In the genomic region with DNA sequence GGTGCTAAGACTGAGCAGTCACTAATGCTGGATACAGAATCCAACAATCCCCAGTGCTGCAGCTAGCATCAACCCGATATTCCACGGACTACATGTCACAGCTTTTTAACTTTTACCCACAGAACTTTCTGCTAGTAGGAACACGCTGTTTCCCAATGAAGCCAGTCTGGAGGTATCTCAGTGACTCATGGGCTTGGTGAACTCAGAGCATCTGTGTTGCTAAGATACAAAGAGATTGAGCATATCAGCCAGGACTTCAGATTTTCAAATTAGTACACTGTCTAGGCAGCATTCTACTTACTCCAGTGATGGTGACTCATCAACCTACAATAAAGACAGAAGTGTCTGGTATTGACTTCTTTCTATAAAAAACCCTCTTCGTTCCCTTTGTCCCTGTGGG, we compare ENCODE assay signal across 17 mouse cellular contexts.
DNase-seq lines count a peak whose midpoint lies in the region; ATAC-seq and TF ChIP-seq lines count a peak whose summit lies in the region.
"Had no signal": no experiment of that assay in that cellular context is flagged by ENCODE, and none has a peak within 500 bp of the region (broad histone marks: within the 10 kb centered on the region; RNA-seq: fewer than 3 reads in every experiment).

No protein-coding gene starts in this region.

- H3K4me2 ChIP-seq in forebrain, postnatal 0 days (ENCODE audit: low read depth), result no peak overlapping the region
- no peak overlapping the region for H3K4me2 ChIP-seq in intestine, embryonic 16.5 days (ENCODE audit: low read depth, low read length)
- H3K4me2 ChIP-seq: hindbrain, embryonic 15.5 days; lung, embryonic 14.5 days had no signal

- ATAC-seq in forebrain, postnatal 0 days, result peak; percentile 66
- no peak for ATAC-seq in intestine, embryonic 16.5 days
- ATAC-seq: forebrain, embryonic 14.5 days had no signal

- H3K9me3 ChIP-seq in forebrain, postnatal 0 days (ENCODE audit: low read length), result no peaks in the 10 kb centered on the region
- no peaks in the 10 kb centered on the region for H3K9me3 ChIP-seq in forebrain, embryonic 10.5 days
- no peaks in the 10 kb centered on the region for H3K9me3 ChIP-seq in intestine, embryonic 16.5 days (ENCODE audit: control insufficient read depth, low read length)
- H3K9me3 ChIP-seq: hindbrain, embryonic 15.5 days; megakaryocyte, embryonic 14.5 days had no signal

- H3K36me3 ChIP-seq in forebrain, postnatal 0 days (ENCODE audit: insufficient read depth), result no peaks in the 10 kb centered on the region
- no peaks in the 10 kb centered on the region for H3K36me3 ChIP-seq in forebrain, embryonic 10.5 days (replicated peaks)
- no peaks in the 10 kb centered on the region for H3K36me3 ChIP-seq in intestine, embryonic 16.5 days (ENCODE audit: control insufficient read depth, insufficient read depth, low read length)
- H3K36me3 ChIP-seq: hindbrain, embryonic 15.5 days had no signal

- no peak overlapping the region for H3K27ac ChIP-seq in forebrain, postnatal 0 days (ENCODE audit: low read depth, low read length)
- H3K27ac ChIP-seq in forebrain, embryonic 10.5 days, result no peak overlapping the region
- no peak overlapping the region for H3K27ac ChIP-seq in intestine, embryonic 16.5 days (ENCODE audit: low read length)
- H3K27ac ChIP-seq: hindbrain, embryonic 15.5 days; stomach, postnatal 0 days had no signal

- H3K27me3 ChIP-seq in forebrain, postnatal 0 days (ENCODE audit: insufficient read depth, low read length), result no peaks in the 10 kb centered on the region
- no peaks in the 10 kb centered on the region for H3K27me3 ChIP-seq in forebrain, embryonic 10.5 days (ENCODE audit: poor library complexity, severe bottlenecking)
- H3K27me3 ChIP-seq in intestine, embryonic 16.5 days (replicated peaks; ENCODE audit: control insufficient read depth, insufficient read depth, low read length), result no peaks in the 10 kb centered on the region
- H3K27me3 ChIP-seq: hindbrain, embryonic 15.5 days; megakaryocyte, embryonic 14.5 days had no signal

- H3K4me1 ChIP-seq in forebrain, postnatal 0 days (ENCODE audit: insufficient read depth), result no peaks in the 10 kb centered on the region
- H3K4me1 ChIP-seq in forebrain, embryonic 10.5 days, result no peaks in the 10 kb centered on the region
- H3K4me1 ChIP-seq in intestine, embryonic 16.5 days (ENCODE audit: control insufficient read depth, insufficient read depth, low read length), result no peaks in the 10 kb centered on the region
- H3K4me1 ChIP-seq: hindbrain, embryonic 15.5 days; megakaryocyte, embryonic 14.5 days had no signal

- no peak for TF ChIP-seq CTCF in forebrain, postnatal 0 days (IDR thresholded peaks at IDR 0.05; ENCODE audit: low read depth)

- WGBS in forebrain, postnatal 0 days, result 86% methylated on average over 4 of the region's 4 CpGs
- WGBS in forebrain, embryonic 10.5 days, result 86% methylated on average over 4 of the region's 4 CpGs
- WGBS in intestine, embryonic 16.5 days, result 83% methylated on average over 4 of the region's 4 CpGs

- no peak overlapping the region for H3K9ac ChIP-seq in forebrain, postnatal 0 days
- H3K9ac ChIP-seq in intestine, embryonic 16.5 days (ENCODE audit: low read depth, low read length), result no peak overlapping the region
- H3K9ac ChIP-seq: hindbrain, embryonic 15.5 days; lung, embryonic 14.5 days had no signal

- DNase-seq in forebrain, postnatal 0 days, result peak; percentile 4
- DNase-seq in forebrain, embryonic 10.5 days (ENCODE audit: extremely low spot score, low spot score), result no peak
- peak; percentile 41 to 48 for DNase-seq in right cerebral cortex, adult 2 months (ENCODE audit: low spot score in 2 of 2)
- DNase-seq in right cerebral cortex, postnatal 4 days, result no peak
- DNase-seq in layer of hippocampus, postnatal 14 days (ENCODE audit: low spot score in 2 of 2), result peak; percentile 4 to 63
- peak; percentile 30 for DNase-seq in skeletal muscle tissue, adult 2 months (ENCODE audit: low read depth, low spot score)
- DNase-seq in cerebellum, adult 11-12 months, result no peak
- DNase-seq: adrenal gland, postnatal 25 days; kidney, adult 8-10 months; liver; lung, embryonic 14.5 days; thymus, postnatal 4 days had no signal

- no peak overlapping the region for H3K4me3 ChIP-seq in forebrain, postnatal 0 days (ENCODE audit: low read depth, low read length)
- no peak overlapping the region for H3K4me3 ChIP-seq in forebrain, embryonic 10.5 days
- no peak overlapping the region for H3K4me3 ChIP-seq in intestine, embryonic 16.5 days (ENCODE audit: low read length)
- H3K4me3 ChIP-seq: hindbrain, embryonic 15.5 days; megakaryocyte, embryonic 14.5 days had no signal

Comparison
In these comparisons a context has a peak if more than half of its experiments do, and no peak if none do; other contexts are left out.
1. DNase-seq: peak in forebrain, postnatal 0 days (single experiment), right cerebral cortex, adult 2 months (2 of 2), layer of hippocampus, postnatal 14 days (2 of 2) and skeletal muscle tissue, adult 2 months (single experiment); none in forebrain, embryonic 10.5 days (single experiment), right cerebral cortex, postnatal 4 days (single experiment) and cerebellum, adult 11-12 months (single experiment).